Mouse (Mus musculus): Measurements from ENCODE around the gene Gm3002.
"Not testable (repeated sequence)": the region's sequence is repeated elsewhere in the genome, so short reads cannot be mapped to it uniquely, and the experiment has no call there.

Gene Gm3002

GRCm38 (mm10) chr14:3809774-3810173 lies at the start of gene Gm3002:
Gene Gm3002 (plus strand): TSS chr14:3810074.
- H3K36me3 ChIP-seq (ENCODE audit: control insufficient read depth, insufficient read depth, low read length, poor library complexity, severe bottlenecking); DNase-seq (ENCODE audit: low read depth, low spot score); H3K27me3 ChIP-seq (ENCODE audit: control insufficient read depth, insufficient read depth, low read length, poor library complexity, severe bottlenecking): not testable (repeated sequence)

- not testable (repeated sequence) for H3K36me3 ChIP-seq (ENCODE audit: control insufficient read depth, insufficient read depth, low read length, poor library complexity, severe bottlenecking); H3K27me3 ChIP-seq (ENCODE audit: control insufficient read depth, insufficient read depth, low read length, poor library complexity, severe bottlenecking); DNase-seq (ENCODE audit: low read depth, low spot score)
Observed at GRCm38 (mm10) chr14:3845945-3846344, 36.1 kb downstream of the Gm3002 start, which contains the start of gene Gm3033. Gene Gm3033 (plus strand): TSS chr14:3846245.

GRCm38 (mm10) chr14:3883872-3884271 lies 74.0 kb downstream of the Gm3002 start, which contains the start of gene Gm2916:
Gene Gm2916 (plus strand): TSS chr14:3884172.
- H3K36me3 ChIP-seq (ENCODE audit: control insufficient read depth, insufficient read depth, low read length, poor library complexity, severe bottlenecking); DNase-seq (ENCODE audit: low read depth, low spot score); H3K27me3 ChIP-seq (ENCODE audit: control insufficient read depth, insufficient read depth, low read length, poor library complexity, severe bottlenecking): not testable (repeated sequence)

GRCm38 (mm10) chr14:3931456-3931855 lies 121.6 kb downstream of the Gm3002 start, which contains the start of gene Gm3029:
Gene Gm3029 (plus strand): TSS chr14:3931756.
- not testable (repeated sequence) for H3K36me3 ChIP-seq (ENCODE audit: control insufficient read depth, insufficient read depth, low read length, poor library complexity, severe bottlenecking); H3K27me3 ChIP-seq (ENCODE audit: control insufficient read depth, insufficient read depth, low read length, poor library complexity, severe bottlenecking); DNase-seq (ENCODE audit: low read depth, low spot score)

- not testable (repeated sequence) for H3K36me3 ChIP-seq (ENCODE audit: control insufficient read depth, insufficient read depth, low read length, poor library complexity, severe bottlenecking); H3K27me3 ChIP-seq (ENCODE audit: control insufficient read depth, insufficient read depth, low read length, poor library complexity, severe bottlenecking); DNase-seq (ENCODE audit: low read depth, low spot score)
Observed at GRCm38 (mm10) chr14:3963247-3963646, 153.4 kb downstream of the Gm3002 start, which contains the start of gene Gm3095. Gene Gm3095 (plus strand): TSS chr14:3963547.

GRCm38 (mm10) chr14:3998094-3998493 lies 188.2 kb downstream of the Gm3002 start, which contains the start of gene Gm3099:
Gene Gm3099 (plus strand): TSS chr14:3998394.
- not testable (repeated sequence) for H3K36me3 ChIP-seq (ENCODE audit: control insufficient read depth, insufficient read depth, low read length, poor library complexity, severe bottlenecking); H3K27me3 ChIP-seq (ENCODE audit: control insufficient read depth, insufficient read depth, low read length, poor library complexity, severe bottlenecking); DNase-seq (ENCODE audit: low read depth, low spot score)

Data from splenic B cell, adult 2 months (primary cell).